Mouse (Mus musculus) spleen, postnatal 0 days (tissue): ENCODE results near the gene Med12. TPM values are rescaled to one million over a fixed set of nuclear protein-coding genes. Genes with fewer than 3 reads are reported as not detected.

ENCODE experiments used
- polyA plus RNA-seq: library from polyadenylated mRNA; unstranded; fragments of >200 nt; fragmentation: Nextera tagmentation; extraction: Ambion mirVana; gene quantifications from 2 replicates; pipeline ENCODE4 v1.2.1, GENCODE M21; 2015

Gene Med12
- 30.2 and 30.7 TPM in 2 replicates for polyA plus RNA-seq

DNA sequence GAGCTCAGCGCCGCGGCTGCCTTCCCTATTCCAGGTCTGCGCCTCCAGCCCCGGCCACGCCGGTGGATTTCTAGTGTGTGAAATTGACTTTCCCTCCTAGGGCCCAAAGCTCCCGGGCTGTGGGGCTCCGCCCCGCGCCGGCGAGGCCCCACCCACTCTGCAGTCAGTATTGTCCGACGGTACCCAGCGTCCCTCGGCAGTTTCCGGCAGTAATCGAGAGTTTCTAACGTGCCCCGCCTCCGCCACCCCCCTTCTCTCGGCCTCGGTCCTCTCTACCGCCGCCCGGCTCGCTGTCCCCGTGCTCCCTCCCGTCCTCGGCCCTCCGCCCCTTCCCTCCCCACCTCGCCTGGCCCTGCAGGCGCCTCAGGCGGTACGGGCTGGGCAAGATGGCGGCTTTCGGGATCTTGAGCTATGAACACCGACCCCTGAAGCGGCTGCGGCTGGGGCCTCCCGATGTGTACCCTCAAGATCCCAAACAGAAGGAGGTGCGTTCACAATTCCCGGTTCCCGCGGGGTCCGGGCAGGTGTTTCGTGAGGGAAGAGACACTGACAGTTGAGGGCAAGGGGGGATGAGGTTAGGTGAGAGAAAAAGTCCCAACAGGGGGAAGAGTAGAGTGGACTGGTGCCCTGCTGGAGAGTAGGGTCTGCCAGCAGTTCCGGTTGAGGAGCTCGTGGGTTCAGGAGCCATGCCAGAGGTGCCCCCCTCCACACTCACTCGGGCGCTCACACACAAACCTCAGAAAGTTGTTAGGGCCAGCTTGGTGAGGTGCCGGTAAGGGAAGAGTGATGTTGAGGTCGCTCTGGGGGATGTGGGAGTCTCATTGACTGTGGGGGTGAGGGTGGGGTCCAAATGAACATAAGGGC is at the start of gene Med12:
TSS of gene Med12 (plus strand) at position 156 of the 864 bp plus-strand sequence.

DNA sequence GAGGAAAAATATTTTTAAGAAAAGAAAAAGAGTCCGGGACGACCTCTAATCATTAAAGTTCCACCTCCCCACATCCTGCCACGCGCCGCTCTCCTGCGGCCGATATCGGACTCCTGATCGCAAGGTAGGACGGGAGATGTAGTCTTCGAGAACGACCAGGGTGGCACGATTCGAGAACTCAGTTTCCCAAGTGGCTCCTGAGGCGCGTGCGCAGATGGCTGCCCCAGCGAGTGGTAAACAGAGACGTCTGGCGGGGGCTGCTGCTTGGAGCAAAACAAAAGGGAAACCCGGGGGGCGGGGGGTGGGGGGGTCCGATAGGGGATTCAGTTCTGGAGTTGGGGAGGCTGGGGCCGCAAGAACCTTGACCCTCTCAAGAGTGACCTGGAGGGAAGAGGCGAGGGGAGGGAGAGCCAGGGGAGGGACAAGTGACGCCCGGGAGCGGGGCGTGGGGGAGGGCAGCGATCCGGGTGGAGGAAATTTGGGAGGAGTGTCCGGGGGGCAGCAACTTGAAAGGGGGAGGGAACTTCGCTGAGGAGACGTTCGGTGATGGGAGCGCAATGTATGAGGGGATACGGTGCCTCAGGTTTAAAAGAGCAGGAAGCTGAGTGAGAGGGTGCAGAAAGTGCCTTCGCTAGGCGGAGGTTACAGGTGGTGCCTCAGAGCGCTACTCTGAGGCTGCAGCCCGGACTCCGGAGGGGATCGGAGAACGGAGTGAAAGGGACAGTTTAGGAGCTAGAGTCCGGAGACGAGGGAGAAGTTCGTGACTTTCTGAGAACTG is 19.7 kb upstream of the Med12 start, which contains the start of gene Foxo4:
TSS of gene Foxo4 (plus strand) at position 577 of the 778 bp plus-strand sequence.

DNA sequence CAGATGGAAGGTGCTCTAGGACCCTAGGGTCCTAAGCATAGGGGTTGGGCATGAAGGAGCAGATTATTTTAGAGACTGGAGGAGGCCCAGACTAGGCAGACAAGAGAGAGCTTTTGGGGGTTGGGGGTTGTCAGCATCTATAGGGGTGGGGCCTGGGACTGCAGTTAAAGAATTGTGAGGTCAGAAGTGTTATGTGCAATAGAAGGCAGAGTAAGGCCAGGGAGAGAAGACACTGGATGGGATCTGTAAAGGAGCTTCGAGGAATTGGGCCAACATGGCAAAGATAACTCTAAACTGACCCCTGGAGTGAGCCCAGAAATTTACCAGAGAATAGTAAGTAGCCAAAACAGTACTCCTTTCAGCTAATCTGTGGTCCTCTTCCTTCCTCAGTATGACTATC is 9.9 kb upstream of the Med12 start, which contains the start of gene Gm614:
TSS of gene Gm614 (minus strand) at position 101 of the 400 bp plus-strand sequence.

DNA sequence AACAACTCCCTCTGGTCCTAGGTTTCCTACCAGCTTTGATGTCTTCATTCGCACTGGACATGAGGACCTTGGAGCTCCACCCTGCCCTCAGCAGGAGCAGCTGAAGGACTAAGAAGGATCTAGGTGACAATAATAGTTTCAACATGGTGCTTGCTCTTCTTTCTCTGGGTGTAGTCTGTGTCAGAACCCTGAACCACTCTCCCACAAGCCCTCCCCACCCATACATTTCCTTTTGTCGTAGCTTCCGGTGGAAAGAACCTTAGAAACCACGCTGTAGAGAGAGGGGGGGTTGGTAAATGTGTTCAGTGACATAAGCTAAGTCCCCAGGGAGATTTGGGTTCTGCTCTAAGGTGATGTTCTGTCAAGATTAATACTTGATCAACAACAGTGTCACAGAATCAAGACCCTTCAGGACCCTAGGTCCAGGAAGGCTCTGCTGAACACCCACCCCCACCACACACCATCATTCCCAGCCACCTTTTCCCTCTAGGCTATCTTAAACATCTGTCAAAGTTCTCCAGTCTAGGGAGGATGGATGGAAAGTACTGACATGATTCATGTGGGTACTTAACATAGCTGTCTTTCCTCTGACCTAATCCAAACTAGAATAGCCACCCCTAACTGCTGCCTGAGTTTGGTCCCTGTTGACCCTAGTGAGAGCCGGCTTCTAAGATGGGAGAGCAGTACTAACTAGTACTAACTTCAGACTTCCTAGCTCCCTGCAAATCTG is 5.6 kb upstream of the Med12 start, which contains the start of gene Il2rg:
TSS of gene Il2rg (minus strand) at position 231 of the 730 bp plus-strand sequence.

DNA sequence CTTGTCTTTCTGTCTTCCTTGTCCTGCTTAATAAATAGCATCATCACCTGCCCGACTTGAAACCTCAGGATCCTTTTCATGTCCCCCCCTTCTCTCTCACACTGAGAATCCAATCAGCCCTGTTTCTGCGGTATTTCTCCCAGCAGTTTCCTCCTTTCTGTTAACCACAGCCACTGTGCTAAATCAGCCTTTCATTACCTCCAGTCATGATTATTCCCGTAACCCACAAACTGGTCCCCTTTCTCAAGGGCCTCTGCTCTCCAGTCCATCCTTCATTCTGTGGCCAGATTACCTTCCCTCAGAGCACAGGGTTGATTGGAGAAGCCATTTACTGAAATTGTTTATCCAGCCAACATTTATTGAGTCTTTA is 5.1 kb upstream of the Med12 start, which contains the start of gene Gm20489:
TSS of gene Gm20489 (minus strand) at position 269 of the 370 bp plus-strand sequence.

DNA sequence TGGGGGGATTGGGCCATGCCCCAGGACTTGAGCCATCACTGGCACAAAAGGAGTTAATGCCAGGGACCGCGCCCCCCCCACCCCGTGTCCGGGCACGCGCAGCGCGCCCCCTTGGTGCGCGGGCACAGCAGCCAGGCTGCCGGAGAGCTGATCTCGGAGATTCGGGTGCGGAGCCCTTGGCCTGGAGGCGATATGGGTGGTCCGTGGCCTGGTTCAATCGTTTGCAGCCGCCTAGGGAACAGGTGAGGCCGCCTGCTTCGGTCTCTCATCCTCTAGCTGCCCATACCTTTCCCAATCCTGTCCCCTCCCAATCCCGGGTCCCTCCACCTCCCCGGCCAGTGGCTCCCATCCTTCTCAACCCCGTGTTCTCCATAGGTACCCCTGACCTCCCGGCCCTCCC is 25.2 kb downstream of the Med12 start, which contains the start of gene Nlgn3:
TSS of gene Nlgn3 (plus strand) at position 114 of the 400 bp plus-strand sequence.

Other genes starting within 250 kb of the Med12 start
- gene Tex11, start 214.4 kb upstream of the Med12 start, polyA plus RNA-seq: not detected in 2 replicates
- 0.15 and 0.22 TPM in 2 replicates for gene Slc7a3, start 188.0 kb upstream of the Med12 start, polyA plus RNA-seq
- gene Snx12, start 51.5 kb upstream of the Med12 start, polyA plus RNA-seq: 19.6 and 23.3 TPM in 2 replicates
- 3.0 and 3.2 TPM in 2 replicates for gene Foxo4, start 19.5 kb upstream of the Med12 start, polyA plus RNA-seq
- gene Gm614, start 10.0 kb upstream of the Med12 start, polyA plus RNA-seq: 0.28 and 0.41 TPM in 2 replicates
- 18.7 and 27.4 TPM in 2 replicates for gene Il2rg, start 5.8 kb upstream of the Med12 start, polyA plus RNA-seq
- gene Gm20489, start 5.0 kb upstream of the Med12 start, polyA plus RNA-seq: not detected in 2 replicates
- 0.32 and 0.58 TPM in 2 replicates for gene Nlgn3, start 25.1 kb downstream of the Med12 start, polyA plus RNA-seq
- gene Gjb1, start 102.3 kb downstream of the Med12 start, polyA plus RNA-seq: 0.19 TPM in 1 of 2 replicates, not detected in the other
- 6.9 and 9.5 TPM in 2 replicates for gene Zmym3, start 146.8 kb downstream of the Med12 start, polyA plus RNA-seq
- 139 and 141 TPM in 2 replicates for gene Nono, start 155.3 kb downstream of the Med12 start, polyA plus RNA-seq
- gene Itgb1bp2, start 175.1 kb downstream of the Med12 start, polyA plus RNA-seq: 0.46 and 0.73 TPM in 2 replicates